Mouse (Mus musculus): ENCODE results near the gene Tbrg1.

GRCm38 (mm10) chr9:37628581-37628980, 28.5 kb downstream of the Tbrg1 start:
- no peak for TF ChIP-seq CTCF (IDR thresholded peaks at IDR 0.05; ENCODE audit: borderline replicate concordance, extremely low read depth, insufficient read depth, insufficient read length)
- TF ChIP-seq POLR2A (IDR thresholded peaks at IDR 0.05; ENCODE audit: borderline replicate concordance, extremely low read depth, insufficient read depth, insufficient read length, poor library complexity, severe bottlenecking) = no peak

Data from brain, embryonic 14.5 days (tissue).